Mouse (Mus musculus) kidney, adult 2 months (tissue): Measurements from ENCODE around the gene 1700001O22Rik.

ENCODE experiments used
- CTCF ChIP-seq: fragments of 200-500 bp; conservative IDR thresholded peaks from 2 replicates; pipeline ENCODE4 v1.5.1; 2011; ENCODE audit warnings: low read depth, mild to moderate bottlenecking, control low read depth, low read length, moderate library complexity, mixed read lengths; ENCODE audit not compliant: insufficient read depth, insufficient read length
- POLR2A ChIP-seq: fragments of 200-500 bp; IDR thresholded peaks from one replicate; pipeline ENCODE4 v1.6.1; 2011; ENCODE audit warnings: low read depth, low read length, control low read depth

GRCm38 (mm10) chr2:30848184-30848583 is 44.7 kb upstream of the 1700001O22Rik start:
- TF ChIP-seq CTCF (no peak), POLR2A (no peak)
